Mouse (Mus musculus): Measurements from ENCODE around the gene Sox15.
"Not testable (repeated sequence)": the region's sequence is repeated elsewhere in the genome, so short reads cannot be mapped to it uniquely, and the experiment has no call there.

The Sox15 gene

DNA sequence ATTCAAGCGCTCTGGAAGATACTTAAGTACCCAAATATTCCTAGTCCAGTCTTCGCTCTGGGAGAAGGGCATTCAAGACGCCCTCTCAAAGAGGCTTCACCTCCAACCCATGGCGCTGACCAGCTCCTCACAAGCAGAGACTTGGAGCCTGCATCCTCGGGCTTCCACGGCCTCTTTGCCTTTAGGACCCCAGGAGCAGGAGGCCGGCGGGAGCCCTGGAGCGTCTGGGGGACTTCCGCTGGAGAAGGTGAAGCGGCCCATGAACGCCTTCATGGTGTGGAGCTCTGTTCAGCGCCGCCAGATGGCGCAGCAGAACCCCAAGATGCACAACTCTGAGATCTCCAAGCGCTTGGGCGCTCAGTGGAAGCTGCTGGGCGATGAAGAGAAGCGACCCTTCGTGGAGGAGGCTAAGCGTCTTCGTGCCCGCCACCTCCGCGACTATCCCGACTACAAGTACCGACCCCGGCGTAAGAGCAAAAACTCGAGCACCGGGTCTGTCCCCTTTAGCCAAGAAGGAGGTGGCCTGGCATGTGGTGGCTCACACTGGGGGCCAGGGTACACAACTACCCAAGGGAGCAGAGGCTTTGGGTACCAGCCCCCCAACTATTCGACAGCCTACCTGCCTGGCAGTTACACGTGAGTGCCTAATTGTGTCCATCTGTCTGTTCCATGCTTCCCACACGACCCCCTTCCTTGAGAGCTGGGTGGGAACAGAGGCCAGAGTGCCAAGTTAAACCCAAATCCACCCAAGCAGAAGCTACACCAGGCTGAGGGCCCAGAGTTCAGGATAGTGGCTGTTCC lies at the start of gene Sox15:
Sox15 (plus strand) TSS at position 51 of the 801 bp plus-strand sequence.
- DNase-seq (ENCODE audit: low spot score), result peak; percentile 58

DNA sequence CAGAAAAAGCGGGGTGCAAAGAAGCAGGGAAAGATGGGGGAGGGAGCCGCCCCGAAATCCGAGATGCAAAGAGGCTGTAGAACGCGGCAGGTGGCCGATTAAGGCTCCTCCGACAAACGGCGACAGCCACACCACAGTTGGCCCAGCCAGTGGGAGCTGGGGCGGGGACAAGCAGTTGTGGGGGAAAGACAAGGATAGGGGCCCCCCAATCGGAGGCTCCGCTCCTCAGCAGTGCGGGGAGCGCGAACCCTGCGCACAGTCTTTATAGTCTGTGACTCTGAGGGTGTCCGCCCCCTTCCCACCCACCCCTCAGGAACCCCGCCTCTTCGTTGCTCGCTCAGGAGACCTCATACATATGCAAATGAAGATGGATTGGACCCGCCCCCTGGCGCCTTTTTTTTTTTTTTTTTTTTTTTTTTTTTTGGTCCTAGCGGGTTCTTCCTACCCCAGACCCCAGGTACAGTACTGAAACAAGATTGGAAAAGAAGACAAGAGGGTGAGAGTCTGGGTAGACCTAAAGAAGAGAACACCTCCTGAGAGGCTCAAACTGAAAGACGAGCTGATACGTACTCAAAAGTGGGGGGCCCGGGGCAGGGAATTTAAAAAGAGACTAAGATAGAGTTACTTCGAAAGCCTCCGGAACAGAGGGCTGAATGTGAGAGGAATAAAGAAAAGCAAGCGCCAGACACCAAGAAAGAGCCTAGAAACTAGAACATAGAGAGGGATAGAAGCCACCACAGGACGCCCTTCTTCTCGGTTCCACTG lies 49.2 kb upstream of the Sox15 start, which contains the start of gene Atp1b2:
Atp1b2 (minus strand) TSS at position 217 of the 765 bp plus-strand sequence.
- DNase-seq (ENCODE audit: low spot score), result peak; percentile 94

- no peak for DNase-seq (ENCODE audit: low spot score)
Measured at GRCm38 (mm10) chr11:69606491-69606795, 48.7 kb upstream of the Sox15 start.

DNA sequence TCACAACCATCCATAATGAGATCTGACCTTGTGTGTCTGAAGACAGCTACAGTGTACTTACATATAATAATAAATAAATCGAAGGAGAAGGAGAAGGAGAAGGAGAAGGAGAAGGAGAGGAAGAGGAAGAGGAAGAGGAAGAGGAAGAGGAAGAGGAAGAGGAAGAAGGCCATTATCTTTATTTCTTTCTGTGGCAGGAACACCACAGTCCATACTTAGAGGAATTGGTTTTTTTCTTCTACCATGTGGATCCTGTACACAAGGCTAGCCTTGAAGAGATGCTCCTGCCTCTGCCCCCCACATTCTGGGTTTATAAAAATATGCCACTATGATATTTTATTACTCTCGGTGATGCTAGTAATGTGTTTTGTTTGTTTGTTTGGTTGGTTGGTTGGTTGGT lies 48.3 kb upstream of the Sox15 start:
- no peak for DNase-seq (ENCODE audit: low spot score)

DNA sequence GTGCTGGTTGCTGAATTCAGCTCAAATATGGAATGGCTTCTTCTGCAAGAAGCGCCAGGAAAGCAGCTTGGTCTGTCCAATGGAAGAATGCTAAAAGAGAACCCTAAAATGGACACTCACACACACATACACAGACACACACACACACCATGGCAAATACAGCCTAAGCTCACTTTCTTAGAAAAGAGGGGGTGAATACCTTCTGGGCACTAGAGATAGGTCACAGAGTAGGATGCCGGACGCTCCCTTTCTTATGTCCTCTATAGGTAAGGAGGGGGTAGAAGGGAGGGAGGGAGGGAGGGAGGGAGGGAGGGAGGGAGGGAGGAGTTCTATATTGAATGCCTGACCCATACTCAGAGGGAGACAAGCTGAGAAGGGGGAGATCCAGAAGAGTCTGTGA lies 46.6 kb upstream of the Sox15 start:
- DNase-seq (ENCODE audit: low spot score), result no peak

DNA sequence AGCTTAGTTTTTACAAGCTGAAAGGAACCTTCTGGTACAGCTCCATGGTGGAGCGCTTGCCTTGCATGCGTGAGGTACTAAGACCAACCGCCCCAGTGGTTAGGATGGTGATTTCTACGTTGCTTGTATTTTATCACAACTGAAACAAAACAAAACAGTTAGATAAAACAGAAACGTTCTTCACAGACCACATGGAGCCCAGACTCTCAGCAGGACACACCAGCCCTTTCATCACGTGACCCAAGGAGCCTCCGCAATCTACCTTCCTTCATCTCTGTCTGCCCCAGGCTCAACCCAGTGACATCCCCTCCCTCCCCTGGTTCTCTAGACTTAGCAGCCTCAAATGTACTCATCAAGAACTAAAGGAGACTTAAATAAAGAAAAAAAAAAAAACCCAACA lies 45.7 kb upstream of the Sox15 start:
- no peak for DNase-seq (ENCODE audit: low spot score)

DNA sequence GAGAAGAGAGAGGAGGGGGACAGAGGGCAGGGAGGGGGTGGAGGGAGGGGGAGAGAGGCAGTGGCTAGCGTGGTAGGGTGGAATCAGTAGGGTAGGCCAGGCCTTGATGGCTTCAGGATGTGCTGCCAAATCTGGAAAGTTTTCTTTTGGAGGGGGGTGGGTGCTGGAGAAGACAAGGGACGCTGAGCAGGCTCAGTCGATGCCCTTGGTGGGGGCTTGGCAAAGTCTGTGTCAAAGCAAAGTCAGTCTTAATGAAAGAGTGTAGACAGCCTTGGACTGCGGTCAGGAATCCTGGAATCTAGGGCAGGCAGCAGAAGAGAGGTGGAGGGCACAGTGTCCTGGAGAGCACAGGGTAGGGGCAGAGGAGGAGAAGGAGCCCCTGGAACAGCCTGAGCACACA lies 44.2 kb upstream of the Sox15 start:
- no peak for DNase-seq (ENCODE audit: low spot score)

- no peak for DNase-seq (ENCODE audit: low spot score)
Measured at GRCm38 (mm10) chr11:69613553-69614256, 41.4 kb upstream of the Sox15 start.

DNA sequence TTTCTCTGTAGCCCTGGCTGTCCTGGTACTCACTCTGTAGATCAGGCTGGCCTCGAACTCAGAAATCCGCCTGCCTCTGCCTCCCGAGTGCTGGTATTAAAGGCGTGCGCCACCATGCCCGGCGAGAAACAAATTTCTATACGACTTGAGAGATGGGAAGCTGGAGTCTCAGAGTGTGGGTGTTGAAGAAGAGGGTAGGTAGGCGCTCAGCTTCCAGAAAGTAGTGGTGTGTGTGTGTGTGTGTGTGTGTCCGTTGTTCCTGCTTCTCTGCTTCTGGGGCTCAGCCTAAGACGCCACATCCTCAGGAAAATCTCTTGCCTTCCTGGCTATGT lies 40.9 kb upstream of the Sox15 start:
- not testable (repeated sequence) for DNase-seq (ENCODE audit: low spot score)

DNA sequence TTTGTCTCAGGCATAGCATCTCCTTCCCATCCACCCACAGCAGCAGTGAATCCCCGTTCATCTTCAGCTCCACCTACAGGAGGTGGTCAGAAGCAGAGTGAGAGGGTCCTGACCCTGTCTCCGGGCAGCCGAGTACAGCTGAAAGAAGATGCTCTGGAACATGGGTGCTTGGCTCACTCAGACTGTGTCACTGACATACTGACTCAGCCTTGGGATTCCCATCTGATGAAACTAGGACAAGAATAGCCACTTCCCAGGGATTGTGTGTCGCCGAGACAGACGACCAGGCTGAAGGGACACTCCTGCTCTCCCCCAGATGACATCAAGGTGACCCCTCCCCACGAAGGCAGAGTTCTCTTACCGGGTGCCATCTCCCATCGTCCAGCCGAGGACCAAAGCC lies 38.3 kb upstream of the Sox15 start:
- DNase-seq (ENCODE audit: low spot score), result no peak

- no peak for DNase-seq (ENCODE audit: low spot score)
Measured at GRCm38 (mm10) chr11:69617805-69618204, 37.3 kb upstream of the Sox15 start, which contains the start of gene Shbg. TSS of gene Shbg (minus strand) at chr11:69617905.

DNA sequence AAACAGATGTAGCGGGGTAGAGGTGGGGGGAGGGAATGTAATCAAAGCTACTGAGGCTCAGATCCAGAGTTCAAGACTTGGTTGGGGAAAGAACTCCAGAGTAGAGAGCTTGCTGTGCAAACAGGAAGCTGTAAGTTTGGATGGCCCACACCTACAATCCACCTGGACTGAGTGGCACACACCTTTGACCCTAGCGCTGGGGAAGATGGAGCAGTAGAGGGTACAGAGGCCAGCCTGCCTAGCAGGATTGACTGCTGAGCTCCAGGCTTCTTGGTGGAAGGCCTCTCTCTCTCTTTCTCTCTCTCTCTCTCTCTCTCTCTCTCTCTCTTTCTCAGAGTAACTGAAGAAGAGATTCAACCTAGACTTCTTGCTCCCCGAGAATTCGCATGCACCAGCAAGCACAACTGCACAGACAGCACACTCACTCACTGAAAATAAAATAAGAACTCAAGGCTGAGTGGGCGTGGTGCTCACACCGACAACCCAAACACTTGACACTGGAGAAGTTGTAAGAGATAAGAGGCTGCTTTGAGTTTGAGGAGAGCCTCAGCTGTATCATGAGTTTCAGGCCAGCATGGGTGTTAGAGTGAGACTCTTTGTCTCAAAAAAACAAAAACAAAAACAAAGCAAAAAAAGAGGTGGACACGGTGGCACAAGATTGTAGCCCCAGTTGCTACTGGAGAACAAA lies 34.6 kb upstream of the Sox15 start:
- no peak for DNase-seq (ENCODE audit: low spot score)

DNA sequence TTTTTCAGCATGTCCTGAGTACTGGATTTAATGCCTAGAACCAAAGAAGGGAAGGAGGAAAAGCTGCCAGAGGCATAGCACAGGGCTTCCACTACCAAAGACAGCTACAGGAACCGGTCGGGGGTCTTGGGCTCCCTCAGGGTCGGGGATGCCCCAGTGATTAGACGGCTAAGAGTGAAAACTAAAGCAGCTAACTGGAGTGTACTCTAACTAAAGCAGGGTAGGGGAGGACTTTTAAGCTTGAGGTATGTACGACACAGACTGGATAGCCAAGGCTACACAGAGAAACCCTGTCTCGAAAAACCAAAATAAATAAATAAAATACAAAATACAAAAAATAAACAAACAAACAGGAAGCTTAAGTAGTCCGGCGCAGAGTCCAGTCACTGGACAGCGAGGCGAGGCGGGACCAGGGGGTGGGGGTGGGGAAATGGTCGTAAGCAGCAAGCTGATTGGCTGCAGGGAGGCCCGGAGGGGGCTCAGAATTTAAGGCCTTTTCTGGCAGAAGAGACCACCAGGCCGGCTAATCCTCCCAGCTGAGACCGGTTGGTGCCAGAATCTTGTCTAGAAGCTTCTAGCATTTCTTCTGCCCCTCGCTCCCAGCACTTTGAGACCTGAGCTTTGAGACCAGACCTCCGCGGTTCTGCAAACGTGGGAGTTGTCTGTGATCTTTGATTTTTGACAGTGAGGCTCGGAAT lies 33.4 kb upstream of the Sox15 start, which contains the start of gene Sat2:
Sat2 (plus strand) TSS at position 454 of the 698 bp plus-strand sequence.
- no peak for DNase-seq (ENCODE audit: low spot score)

DNA sequence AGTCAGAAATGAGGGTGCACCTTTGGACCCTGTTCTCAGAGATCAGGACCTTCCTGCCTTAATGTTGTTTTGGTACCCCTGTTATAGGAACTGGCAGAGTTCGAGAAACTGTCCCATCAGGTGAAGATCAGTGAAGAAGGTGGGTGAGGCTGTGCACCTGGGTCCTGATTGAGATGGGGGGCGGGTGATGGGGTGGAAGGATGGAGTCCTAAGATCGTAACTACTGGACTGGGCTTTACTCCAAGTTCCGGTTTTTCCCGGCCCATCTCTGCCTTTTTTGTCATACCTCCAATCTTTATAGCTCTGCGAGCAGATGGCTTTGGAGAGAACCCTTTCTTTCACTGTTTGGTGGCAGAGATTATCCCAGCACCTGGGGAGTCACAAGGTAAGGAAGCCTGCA lies 32.7 kb upstream of the Sox15 start:
- no peak for DNase-seq (ENCODE audit: low spot score)

- no peak for DNase-seq (ENCODE audit: low spot score)
Measured at GRCm38 (mm10) chr11:69623006-69623405, 32.1 kb upstream of the Sox15 start.

DNA sequence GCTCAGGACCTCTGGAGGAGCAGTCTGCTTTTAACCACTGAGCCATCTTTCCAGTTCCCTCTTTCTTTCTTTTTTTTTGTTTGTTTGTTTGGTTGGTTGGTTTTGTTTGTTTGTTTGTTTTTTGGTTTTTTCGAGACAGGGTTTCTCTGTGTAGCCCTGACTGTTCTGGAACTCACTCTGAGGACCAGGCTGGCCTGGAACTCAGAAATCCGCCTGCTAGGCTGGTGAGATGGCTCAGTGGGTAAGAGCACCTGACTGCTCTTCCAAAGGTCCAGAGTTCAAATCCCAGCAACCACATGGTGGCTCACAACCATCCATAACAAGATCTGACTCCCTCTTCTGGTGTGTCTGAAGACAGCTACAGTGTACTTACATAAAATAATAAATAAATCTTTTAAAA lies 30.8 kb upstream of the Sox15 start:
- DNase-seq (ENCODE audit: low spot score), result not testable (repeated sequence)

DNA sequence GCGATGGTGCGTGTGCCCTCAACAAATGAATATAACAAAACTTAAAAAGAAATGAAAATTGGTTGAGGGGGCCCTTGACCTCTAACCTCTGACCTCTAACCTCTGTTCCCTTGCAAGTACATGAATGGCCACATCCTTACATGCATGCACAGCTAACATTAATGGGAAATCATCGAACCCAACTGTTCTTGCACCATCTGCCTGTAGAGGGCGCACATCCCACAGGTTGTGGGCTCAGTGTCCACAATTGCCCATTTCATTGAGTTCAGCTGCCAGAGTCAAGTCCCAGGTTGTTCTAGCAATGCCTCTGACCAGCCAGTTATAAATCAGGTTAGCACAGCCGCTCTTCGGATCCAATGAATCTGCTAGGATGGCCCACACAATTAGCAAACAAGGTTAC lies 26.8 kb upstream of the Sox15 start:
- DNase-seq (ENCODE audit: low spot score), result peak; percentile 86

DNA sequence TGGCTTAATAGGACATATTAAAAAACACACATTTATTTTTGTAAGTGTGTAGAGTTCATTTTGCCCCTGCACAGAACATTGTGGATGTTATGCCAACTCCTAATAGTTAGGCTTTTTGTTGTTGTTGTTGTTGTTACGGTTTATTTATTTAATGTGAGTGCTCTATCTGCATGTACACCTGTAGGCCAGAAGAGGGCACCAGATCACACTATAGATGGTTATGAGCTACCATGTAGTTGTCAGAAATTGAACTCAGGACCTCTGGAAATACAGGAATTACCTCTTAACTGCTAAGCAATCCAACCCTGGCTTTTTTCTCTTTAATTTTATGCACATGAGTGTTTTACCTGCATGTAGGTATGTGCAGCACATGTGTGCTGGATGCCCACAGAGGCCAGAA lies 25.3 kb upstream of the Sox15 start:
- DNase-seq (ENCODE audit: low spot score), result peak; percentile 59

GRCm38 (mm10) chr11:69632284-69633089 lies 22.6 kb upstream of the Sox15 start, which contains the start of gene Fxr2:
TSS of gene Fxr2 (plus strand) at chr11:69632990.
- DNase-seq (ENCODE audit: low spot score), result peak; percentile 100

GRCm38 (mm10) chr11:69633128-69633866 lies 21.8 kb upstream of the Sox15 start:
- peak; percentile 42 for DNase-seq (ENCODE audit: low spot score)

Data from c-Kit-positive CD71-positive TER-119-positive erythroid progenitor cells, embryonic 14.5 days (primary cell).